Mouse (Mus musculus): ENCODE measurements around the gene Eif3j1.
"Not testable (repeated sequence)": the region's sequence is repeated elsewhere in the genome, so short reads cannot be mapped to it uniquely, and the experiment has no call there.

The Eif3j1 gene

DNA sequence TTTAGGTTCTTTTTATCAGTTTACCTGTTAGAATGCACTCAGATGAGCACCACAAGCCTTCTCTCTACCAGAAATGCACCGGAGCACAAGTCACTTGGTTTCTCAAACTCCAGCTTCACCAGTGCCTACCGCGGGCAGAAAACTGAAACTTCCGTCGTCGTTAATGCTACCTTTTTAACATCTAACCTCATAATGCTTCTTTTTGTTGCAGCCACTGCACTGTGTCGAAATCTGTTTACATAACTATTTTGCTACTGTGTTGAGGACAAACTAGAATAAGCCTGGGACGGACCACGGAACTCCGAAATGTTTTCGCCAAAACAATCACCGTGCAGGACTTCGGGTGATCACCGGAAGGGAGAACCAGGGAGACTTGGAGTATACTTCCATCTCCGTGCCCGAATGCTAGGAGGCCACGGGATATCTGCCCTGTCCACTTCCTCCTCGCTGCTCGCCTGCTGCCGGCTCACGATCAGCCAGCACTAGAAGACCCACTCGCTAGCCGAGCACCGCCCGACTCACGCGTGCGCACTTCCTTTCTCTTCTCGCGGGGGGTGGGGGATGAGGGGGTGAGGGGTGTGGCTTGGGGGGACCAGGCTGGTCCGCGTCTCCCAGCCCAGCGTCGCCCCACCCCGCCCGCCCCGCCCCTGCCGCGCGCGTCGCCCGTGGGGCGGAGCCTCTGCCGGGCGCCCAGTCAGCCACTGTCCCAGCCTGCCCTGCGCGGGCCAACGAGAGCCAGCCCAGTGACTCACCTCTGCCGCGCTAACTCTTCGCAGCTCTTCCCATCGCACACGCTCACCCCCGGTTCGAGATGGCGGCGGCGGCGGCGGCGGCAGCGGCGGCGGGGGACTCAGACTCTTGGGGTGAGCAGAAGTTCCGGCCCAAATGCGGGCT lies at the start of gene Eif3j1:
Eif3j1 (plus strand) TSS at position 685 of the 894 bp plus-strand sequence.
- DNase-seq, result peak; percentile 83

- DNase-seq, result no peak
Observed at GRCm38 (mm10) chr2:121995738-121996137, 32.6 kb upstream of the Eif3j1 start.

DNA sequence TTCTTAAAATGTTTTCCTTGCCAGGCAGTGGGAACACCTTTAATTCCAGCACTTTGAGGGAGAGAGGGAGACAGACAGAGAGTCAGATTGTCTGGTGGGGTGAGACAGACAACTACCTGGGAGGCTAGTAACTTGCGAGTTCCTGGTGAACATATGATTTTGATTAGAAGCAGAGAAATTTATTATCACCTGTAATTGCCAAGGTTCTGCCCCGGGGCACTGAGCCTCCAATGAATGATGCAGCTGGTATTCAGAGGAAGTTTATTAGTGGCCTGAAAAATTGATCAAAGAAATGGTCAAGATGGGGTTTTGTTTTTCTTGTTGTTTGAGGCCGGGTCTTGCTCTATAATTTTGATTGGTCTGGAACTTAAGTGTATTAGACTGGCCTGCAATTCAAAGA lies 19.5 kb upstream of the Eif3j1 start:
- no peak for DNase-seq

DNA sequence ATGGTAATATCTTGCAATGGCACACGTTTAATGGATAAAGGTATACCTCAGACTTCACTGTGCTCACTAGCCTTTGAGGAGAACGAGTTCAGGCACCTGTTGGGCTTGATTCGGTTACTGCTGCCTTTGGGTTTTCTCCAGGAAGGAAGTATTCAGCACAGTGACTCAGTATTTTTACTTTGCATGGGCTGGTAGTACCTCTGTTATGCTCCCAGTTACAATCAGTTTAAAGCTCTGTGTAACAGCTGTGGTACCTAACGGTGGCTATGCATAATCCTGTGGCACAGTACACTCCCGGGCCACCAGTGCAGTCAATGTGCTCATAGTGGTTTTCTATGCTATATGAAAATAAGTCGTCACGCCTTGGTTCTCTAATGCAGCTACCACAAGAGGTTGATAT lies 16.9 kb upstream of the Eif3j1 start:
- no peak for DNase-seq

DNA sequence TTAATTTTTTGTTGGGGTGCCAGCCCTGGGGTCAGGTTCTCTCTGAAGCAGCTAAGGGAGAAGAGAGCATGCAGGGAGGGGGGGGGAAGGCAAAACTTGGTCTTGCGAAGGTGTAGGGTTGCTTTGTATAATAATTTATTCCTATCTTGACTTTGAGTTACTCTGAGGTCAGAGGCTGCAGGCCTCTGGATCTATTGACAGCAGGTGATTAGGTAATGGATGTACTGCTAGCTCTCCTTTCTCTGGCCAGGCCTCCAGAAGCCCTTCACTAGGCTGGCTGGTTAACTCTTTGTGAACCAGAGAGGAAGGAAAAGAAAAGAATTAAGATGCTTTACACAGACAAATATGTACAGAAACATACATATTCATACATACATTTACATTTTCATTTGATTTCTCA lies 9.6 kb upstream of the Eif3j1 start:
- DNase-seq, result no peak

DNA sequence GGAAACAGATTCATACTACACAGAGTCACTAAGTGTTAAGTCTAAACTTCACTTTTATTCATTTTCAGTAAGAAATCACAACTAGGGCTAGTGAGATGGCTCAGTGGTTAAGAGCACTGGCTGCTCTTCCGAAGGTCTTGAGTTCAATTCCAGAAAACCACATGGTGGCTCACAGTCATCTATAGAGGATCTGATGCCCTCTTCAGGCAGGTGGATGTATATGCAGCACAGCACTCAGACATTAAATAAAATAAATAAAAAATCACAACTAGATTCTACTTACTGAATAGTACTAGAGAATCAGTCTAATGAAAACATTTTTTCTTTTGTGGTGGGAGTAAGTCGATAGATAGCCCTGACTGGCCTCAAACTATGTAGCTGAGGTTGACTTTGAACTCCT lies 6.1 kb upstream of the Eif3j1 start:
- no peak for DNase-seq

DNA sequence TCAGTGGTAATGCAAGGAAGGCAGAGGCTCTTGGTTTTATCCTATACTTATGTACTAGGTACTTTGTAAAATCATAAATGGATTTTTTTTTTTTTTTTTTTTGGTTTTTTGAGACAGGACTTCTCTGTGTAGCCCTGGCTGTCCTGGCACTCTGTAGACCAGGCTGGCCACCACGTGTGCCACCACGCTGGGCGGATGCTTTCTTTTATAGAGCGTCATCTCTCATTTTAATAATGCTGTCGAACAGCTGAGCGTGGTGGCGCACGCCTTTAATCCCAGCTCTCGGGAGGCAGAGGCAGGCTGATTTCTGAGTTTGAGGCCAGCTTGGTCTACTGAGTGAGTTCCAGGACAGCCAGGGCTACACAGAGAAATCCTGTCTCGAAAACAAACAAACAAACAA lies 1.3 kb upstream of the Eif3j1 start:
- peak; percentile 12 for DNase-seq

DNA sequence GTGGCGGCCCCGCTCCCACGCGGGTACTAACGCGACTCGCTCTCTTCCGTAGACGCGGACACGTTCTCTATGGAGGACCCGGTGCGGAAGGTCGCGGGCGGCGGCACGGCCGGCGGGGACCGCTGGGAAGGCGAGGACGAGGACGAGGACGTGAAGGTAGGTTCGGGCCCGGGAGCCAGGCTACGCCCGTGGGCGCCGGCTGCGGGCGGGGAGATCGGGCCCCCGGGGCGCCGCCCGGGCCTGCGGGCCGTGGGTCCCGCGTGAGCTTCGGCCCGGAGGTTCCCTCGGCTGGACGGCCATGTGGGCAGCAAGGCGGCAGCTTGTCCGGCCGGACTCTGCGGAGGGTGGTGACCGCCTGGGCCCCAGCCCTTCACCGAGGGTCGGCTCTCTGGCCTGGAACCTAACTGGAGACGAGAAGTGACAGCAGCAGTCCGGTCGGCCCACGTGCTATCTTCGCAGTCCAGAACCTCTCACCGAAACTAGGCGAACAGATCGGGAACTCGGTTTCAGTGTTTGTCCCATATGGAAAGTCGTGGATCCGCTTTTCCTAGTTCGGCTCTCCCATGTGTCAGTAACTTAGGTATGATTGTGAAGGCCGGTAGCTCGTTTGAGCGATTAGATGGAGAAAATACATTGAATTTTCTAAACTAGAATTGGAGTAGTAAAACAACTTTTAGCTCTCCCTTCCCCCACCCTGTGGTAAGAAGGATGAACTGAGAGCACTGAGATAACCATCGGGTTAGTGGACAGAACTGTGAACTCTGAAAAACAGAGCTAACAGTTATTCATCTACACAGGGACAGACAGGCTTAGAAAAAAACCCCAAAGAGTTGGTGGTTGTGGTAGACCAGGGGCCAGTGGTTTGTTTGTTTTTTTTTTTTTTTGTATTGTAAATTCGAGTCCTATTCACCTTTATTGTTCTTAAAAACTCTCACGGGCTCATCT lies 682 bp downstream of the Eif3j1 start:
- peak; percentile 55 for DNase-seq

GRCm38 (mm10) chr2:122031970-122032369 lies 3.6 kb downstream of the Eif3j1 start:
- DNase-seq, result no peak

GRCm38 (mm10) chr2:122036064-122036463 lies 7.7 kb downstream of the Eif3j1 start:
- DNase-seq, result no peak

GRCm38 (mm10) chr2:122043926-122044325 lies 15.6 kb downstream of the Eif3j1 start:
- DNase-seq, result no peak

DNA sequence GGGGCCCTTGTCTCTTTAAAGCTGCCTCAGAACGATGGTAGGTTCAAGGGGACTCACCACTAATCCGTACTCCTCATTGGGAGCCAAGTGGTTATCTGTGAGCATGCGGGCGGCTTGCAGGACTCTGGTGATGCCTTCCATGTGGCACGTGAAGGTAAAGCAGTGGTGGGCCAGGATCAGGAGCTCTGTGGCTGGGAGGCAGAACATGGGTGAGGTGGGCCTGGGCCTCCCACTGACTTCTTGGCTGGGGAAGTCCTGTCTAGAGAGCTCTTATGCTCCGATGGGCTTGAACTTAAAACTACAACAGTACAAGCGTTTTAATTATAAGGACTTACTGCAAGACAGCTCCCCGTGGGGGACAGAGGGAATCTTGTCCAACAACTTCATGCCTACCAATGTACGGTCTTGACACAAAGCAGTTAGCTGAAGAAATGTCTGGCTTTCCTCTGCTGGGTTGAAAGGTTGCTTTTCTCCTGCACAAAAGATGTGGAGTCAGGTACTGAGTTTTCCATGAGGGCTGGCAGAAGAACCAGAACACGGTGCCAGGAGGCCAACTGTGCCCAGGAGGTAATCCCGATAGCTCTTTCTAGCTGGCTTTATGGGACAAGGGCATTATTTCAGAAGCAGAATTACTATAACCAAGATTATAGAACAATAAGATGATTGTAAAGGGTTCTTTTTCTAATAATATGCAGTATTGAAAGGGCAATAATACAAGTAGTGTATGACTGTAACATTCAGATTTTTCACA lies 31.2 kb downstream of the Eif3j1 start:
- peak; percentile 47 for DNase-seq

DNA sequence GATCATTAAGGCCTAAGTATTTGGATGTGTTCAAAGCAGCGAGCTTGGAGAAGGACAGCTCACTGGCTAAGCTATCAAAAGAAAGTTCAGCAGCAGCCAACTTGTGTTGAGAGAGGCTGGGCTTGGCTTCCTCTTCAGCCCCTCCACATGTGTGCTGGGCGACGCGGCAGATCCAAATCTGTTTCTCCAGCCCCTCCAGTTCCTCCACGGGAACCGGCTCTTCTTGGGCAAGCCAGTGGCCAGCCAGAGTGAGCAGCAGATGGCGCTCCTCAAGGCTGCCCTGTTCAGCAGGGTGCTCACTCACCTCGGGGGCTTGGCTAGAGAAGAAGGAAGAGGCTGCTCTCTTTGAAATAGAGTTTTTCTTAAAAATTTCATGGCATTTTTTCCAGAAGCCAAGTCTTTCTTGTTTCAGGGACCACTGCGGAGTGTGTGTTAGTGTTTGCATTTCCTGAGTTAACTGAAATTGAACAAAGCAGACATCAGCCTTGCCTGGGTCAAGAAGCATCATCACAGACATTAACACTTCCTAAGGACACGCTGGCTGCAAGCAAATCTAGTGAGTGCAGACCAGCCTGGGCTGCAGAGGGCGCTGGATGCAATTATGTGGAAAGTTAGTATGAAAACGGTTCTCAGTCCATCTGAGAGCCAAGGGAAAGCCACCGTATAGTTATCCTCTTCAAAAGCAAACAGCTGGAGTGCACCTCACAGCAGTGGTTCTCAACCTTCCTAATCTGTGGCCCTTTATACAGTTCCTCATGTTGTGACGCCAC lies 37.0 kb downstream of the Eif3j1 start:
- no peak for DNase-seq

GRCm38 (mm10) chr2:122066241-122066640 lies 37.9 kb downstream of the Eif3j1 start:
- DNase-seq, result no peak

- no peak for DNase-seq
Observed at GRCm38 (mm10) chr2:122069144-122069912, 41.0 kb downstream of the Eif3j1 start.

DNA sequence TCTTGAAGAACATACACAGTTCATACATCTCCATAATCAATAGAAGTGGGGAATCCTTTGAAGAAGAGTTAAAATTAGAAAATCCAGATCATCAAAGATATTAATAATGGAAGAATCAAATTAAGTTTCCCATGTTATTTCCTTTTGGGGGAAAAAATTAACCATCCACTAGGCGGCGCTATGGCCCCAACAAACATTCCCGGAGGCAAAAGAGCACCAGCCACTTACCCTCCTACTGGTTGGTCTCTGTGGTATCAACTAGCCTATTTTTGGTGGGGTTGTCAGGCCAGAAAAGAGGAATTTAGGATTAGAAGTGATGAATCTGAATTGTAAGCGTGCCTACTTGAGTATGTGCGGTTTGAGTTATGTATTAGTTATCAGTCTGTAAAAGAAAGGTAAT lies 41.6 kb downstream of the Eif3j1 start:
- peak; percentile 28 for DNase-seq

DNA sequence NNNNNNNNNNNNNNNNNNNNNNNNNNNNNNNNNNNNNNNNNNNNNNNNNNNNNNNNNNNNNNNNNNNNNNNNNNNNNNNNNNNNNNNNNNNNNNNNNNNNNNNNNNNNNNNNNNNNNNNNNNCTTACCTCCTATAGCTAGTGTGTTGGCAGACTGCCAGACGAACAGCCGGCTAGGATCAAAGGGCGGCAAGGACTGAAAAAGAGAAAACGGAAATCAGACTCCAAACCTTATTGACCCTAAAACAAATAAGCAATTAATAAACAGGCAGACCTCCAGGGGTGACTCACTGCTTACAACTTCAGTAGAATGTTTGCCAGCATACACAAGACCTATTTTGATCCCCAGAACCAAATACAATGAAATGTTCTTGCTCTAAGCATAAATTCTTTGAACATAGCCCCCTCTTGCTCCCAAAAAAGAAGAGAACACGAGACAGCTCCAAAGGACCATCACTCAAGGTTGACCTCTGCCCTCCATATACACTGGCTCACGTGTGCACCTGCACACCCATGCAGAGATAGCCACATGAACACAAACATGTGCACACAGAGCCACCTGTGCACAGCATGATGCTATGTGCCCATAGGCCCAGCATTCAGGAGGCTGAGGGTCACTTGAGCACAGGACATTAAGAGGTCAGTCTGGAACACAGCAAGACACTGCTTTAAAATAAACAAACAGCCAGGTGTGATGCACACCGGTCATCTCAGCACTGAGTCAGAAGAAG lies 53.5 kb downstream of the Eif3j1 start:
- DNase-seq, result peak; percentile 29

- no peak for DNase-seq
Observed at GRCm38 (mm10) chr2:122086446-122086845, 58.1 kb downstream of the Eif3j1 start.

- no peak for DNase-seq
Observed at GRCm38 (mm10) chr2:122093844-122094243, 65.5 kb downstream of the Eif3j1 start.

GRCm38 (mm10) chr2:122097686-122098085 lies 69.3 kb downstream of the Eif3j1 start:
- DNase-seq, result not testable (repeated sequence)

DNA sequence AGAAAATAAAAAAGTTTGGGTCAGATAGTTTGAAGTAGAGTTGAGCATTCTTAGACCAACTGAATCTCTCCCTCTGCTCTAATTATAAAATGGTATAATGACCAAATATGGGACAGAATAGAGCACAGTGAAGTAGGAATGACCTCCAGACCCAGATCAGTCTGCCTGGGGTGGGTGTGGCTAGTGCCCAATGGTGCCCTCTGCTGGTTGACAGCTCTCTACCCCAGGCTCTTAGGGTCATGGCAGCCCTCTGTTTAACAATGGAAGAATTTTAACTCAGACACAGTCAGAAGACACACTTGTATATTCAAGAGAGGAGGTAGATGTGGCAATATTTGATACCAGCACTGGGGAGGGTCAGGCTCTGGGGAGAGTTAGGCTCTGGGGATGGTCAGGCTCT lies 73.7 kb downstream of the Eif3j1 start:
- no peak for DNase-seq
